Mouse (Mus musculus) kidney, embryonic 14.5 days (tissue): ENCODE measurements at regions not wholly inside any gene's neighbourhood (a gene's known extent, or its start where the extent isn't known, plus 50 kb on each side); places are given as distances from the start of the nearest gene placed in this dataset.

Source experiments
- ATAC-seq: fragments of 200-750 bp; cut with Nextera tagmentation; 2 replicates; pipeline ENCODE4 v1.8.0; 2017; ENCODE audit warnings: moderate number of reproducible peaks, mild to moderate bottlenecking, moderate TSS enrichment, moderate library complexity; ENCODE audit not compliant: low FRiP score, low TSS enrichment
- H3K27ac ChIP-seq: fragments of 300-500 bp; sonication (generic); 2 replicates; pipeline ENCODE4 v1.5.1; 2014; ENCODE audit warnings: low read depth, mild to moderate bottlenecking, low read length, moderate library complexity, mixed read lengths
- H3K27me3 ChIP-seq: fragments of 300-500 bp; sonication (generic); 2 replicates; pipeline ENCODE4 v1.6.1; 2014; ENCODE audit warnings: mild to moderate bottlenecking, low read length; ENCODE audit not compliant: control insufficient read depth, insufficient read depth
- H3K36me3 ChIP-seq: fragments of 300-500 bp; sonication (generic); 2 replicates; pipeline ENCODE4 v1.6.1; 2014; ENCODE audit warnings: low read length, mixed read lengths; ENCODE audit not compliant: control insufficient read depth, insufficient read depth
- H3K4me1 ChIP-seq: fragments of 300-500 bp; sonication (generic); 2 replicates; pipeline ENCODE4 v1.6.1; 2014; ENCODE audit warnings: low read length, mixed read lengths; ENCODE audit not compliant: control insufficient read depth, insufficient read depth
- H3K4me2 ChIP-seq: fragments of 300-500 bp; sonication (generic); replicated peaks from 2 replicates; pipeline ENCODE4 v1.6.1; 2014; ENCODE audit warnings: low read depth, mild to moderate bottlenecking, low read length
- H3K4me3 ChIP-seq: fragments of 300-500 bp; sonication (generic); 2 replicates; pipeline ENCODE4 v1.5.1; 2014; ENCODE audit warnings: mild to moderate bottlenecking, low read length
- H3K9ac ChIP-seq: fragments of 300-500 bp; sonication (generic); 2 replicates; pipeline ENCODE4 v1.6.1; 2014; ENCODE audit warnings: low read depth, mild to moderate bottlenecking, low read length, moderate library complexity
- H3K9me3 ChIP-seq: fragments of 300-500 bp; sonication (generic); 2 replicates; pipeline ENCODE4 v1.6.1; 2016; ENCODE audit warnings: low read length; ENCODE audit not compliant: control insufficient read depth
- WGBS: fragments of 180-500 bp; shearing (Covaris S2); extraction: QIAGEN DNeasy Blood & Tissue Kit; methylation state at CpG from one replicate; pipeline ENCODE4 v1.1.7; 2014; 5-methylcytosine and 5-hydroxymethylcytosine counted together

GRCm38 (mm10) chr7:124573666-124574065, 591.0 kb downstream of the Hs3st4 start:
- Histone ChIP-seq H3K9ac (no peak overlapping the region), H3K36me3 (no peaks in the 10 kb centered on the region), H3K9me3 (no peaks in the 10 kb centered on the region), H3K27me3 (no peaks in the 10 kb centered on the region), H3K4me1 (no peaks in the 10 kb centered on the region), H3K4me3 (no peak overlapping the region), H3K4me2 (no peak overlapping the region), H3K27ac (no peak overlapping the region)
- ATAC-seq = no peak
- 55% methylated on average over 5 of the region's 5 CpGs for WGBS

GRCm38 (mm10) chr7:124581342-124581741, 598.7 kb downstream of the Hs3st4 start:
- H3K9me3 ChIP-seq = no peaks in the 10 kb centered on the region
- no peaks in the 10 kb centered on the region for H3K36me3 ChIP-seq
- H3K27me3 ChIP-seq = no peaks in the 10 kb centered on the region
- H3K9ac ChIP-seq = no peak overlapping the region
- H3K4me3 ChIP-seq = no peak overlapping the region
- no peaks in the 10 kb centered on the region for H3K4me1 ChIP-seq
- no peak for ATAC-seq
- WGBS = 75% methylated on average over 2 of the region's 2 CpGs
- H3K27ac ChIP-seq = no peak overlapping the region
- no peak overlapping the region for H3K4me2 ChIP-seq

DNA sequence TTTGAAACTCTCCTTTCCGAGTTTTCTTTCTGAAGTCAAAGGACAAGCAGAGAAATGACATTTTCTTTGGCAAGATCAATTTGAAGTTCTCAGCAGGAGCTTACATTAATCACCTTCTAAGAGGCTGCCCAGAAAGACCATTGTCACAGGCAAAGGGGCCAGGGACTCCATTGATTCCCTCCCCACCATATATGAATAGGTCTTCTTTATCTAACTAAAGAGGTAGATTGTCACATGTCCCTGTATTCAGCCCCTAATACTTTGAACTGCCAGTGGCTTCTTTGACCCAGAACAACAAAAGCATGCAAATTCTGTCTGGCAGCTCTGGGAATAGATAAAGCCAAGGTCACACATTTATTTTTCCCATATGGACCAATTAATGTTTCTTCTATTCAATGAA, 602.6 kb downstream of the Hs3st4 start:
- 70% methylated on average over 1 of the region's 1 CpGs for WGBS
- H3K9me3 ChIP-seq = no peaks in the 10 kb centered on the region

GRCm38 (mm10) chr7:124591369-124591768, 608.7 kb downstream of the Hs3st4 start:
- H3K36me3 ChIP-seq = no peaks in the 10 kb centered on the region
- H3K4me2 ChIP-seq = no peak overlapping the region
- H3K27ac ChIP-seq = no peak overlapping the region
- no peak for ATAC-seq
- no peaks in the 10 kb centered on the region for H3K4me1 ChIP-seq
- H3K27me3 ChIP-seq = no peaks in the 10 kb centered on the region
- no peak overlapping the region for H3K4me3 ChIP-seq
- H3K9ac ChIP-seq = no peak overlapping the region
- H3K9me3 ChIP-seq = no peaks in the 10 kb centered on the region; the same call in 1 of the 2 replicates

More for the DNA sequence above, 602.6 kb downstream of the Hs3st4 start:
- H3K27ac ChIP-seq = no peak overlapping the region
- no peaks in the 10 kb centered on the region for H3K27me3 ChIP-seq
- H3K9ac ChIP-seq = no peak overlapping the region
- no peak overlapping the region for H3K4me3 ChIP-seq
- no peak overlapping the region for H3K4me2 ChIP-seq
- ATAC-seq = no peak
- no peaks in the 10 kb centered on the region for H3K4me1 ChIP-seq
- no peaks in the 10 kb centered on the region for H3K36me3 ChIP-seq

- Histone ChIP-seq H3K4me2 (no peak overlapping the region), H3K27ac (no peak overlapping the region), H3K36me3 (no peaks in the 10 kb centered on the region), H3K4me3 (no peak overlapping the region), H3K27me3 (no peaks in the 10 kb centered on the region), H3K9me3 (no peaks in the 10 kb centered on the region; the same call in 1 of the 2 replicates), H3K4me1 (no peaks in the 10 kb centered on the region), H3K9ac (no peak overlapping the region)
- ATAC-seq = peak; percentile 73; the same call in 1 of the 2 replicates
Observed at GRCm38 (mm10) chr7:124593462-124593861, 610.8 kb downstream of the Hs3st4 start.

DNA sequence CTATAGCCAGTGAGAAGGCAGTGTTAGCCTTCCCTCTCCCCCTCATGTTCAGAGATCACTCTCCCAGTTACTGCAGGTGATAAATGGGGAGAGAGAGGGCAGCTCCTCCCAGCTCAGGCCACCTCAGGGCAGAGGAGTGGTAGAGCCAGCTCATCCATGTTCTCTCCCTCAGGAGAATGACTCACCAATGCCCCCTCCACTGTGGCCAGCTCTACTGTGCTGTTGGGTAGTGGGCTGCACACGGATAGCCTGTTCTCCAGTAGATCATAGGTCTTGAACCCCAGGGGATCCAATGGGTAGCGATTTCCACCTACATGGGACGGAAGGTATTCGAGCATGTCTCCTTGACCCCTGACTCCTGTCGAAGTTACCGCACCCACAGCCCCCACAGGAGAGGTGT, 618.1 kb downstream of the Hs3st4 start:
- H3K9ac ChIP-seq = no peak overlapping the region
- no peak overlapping the region for H3K27ac ChIP-seq
- ATAC-seq = no peak
- no peak overlapping the region for H3K4me2 ChIP-seq
- no peaks in the 10 kb centered on the region for H3K4me1 ChIP-seq
- WGBS = 91% methylated on average over 6 of the region's 6 CpGs
- H3K9me3 ChIP-seq = no peaks in the 10 kb centered on the region
- no peak overlapping the region for H3K4me3 ChIP-seq
- H3K27me3 ChIP-seq = no peaks in the 10 kb centered on the region
- H3K36me3 ChIP-seq = no peaks in the 10 kb centered on the region

DNA sequence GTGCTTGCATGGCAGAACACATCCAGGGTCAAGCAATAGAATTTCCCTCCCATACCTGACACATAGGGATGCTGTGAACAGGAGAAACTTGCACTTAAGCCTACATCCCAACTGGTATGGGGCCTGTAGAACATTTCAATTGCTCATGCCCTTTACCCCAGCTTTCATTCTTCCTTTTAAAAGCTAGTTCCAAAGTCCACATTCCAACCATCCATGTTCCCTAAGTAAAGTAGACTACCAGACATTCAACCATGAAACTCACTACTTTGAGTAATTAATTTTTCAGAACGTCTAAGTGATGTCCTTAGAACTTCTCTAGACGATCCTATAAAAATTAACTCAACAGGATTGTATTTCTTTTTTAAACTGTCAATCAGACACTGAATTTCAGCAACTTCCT, 621.9 kb downstream of the Hs3st4 start:
- Histone ChIP-seq H3K4me1 (no peaks in the 10 kb centered on the region), H3K4me3 (no peak overlapping the region), H3K9me3 (no peaks in the 10 kb centered on the region), H3K4me2 (no peak overlapping the region), H3K36me3 (no peaks in the 10 kb centered on the region), H3K27me3 (no peaks in the 10 kb centered on the region), H3K27ac (no peak overlapping the region), H3K9ac (no peak overlapping the region)
- no peak for ATAC-seq
- 61% methylated on average over 2 of the region's 2 CpGs for WGBS

- Histone ChIP-seq H3K27ac (no peak overlapping the region), H3K4me2 (no peak overlapping the region), H3K9me3 (no peaks in the 10 kb centered on the region), H3K4me1 (no peaks in the 10 kb centered on the region), H3K27me3 (no peaks in the 10 kb centered on the region), H3K36me3 (no peaks in the 10 kb centered on the region), H3K4me3 (no peak overlapping the region), H3K9ac (no peak overlapping the region)
- ATAC-seq = no peak
- 68% methylated on average over 1 of the region's 1 CpGs for WGBS
Observed at GRCm38 (mm10) chr7:124605978-124606377, 623.3 kb downstream of the Hs3st4 start.

- Histone ChIP-seq H3K27ac (no peak overlapping the region), H3K36me3 (no peaks in the 10 kb centered on the region), H3K9ac (no peak overlapping the region), H3K4me3 (no peak overlapping the region), H3K9me3 (no peaks in the 10 kb centered on the region), H3K4me1 (no peaks in the 10 kb centered on the region), H3K4me2 (no peak overlapping the region), H3K27me3 (no peaks in the 10 kb centered on the region)
- no peak for ATAC-seq
Observed at GRCm38 (mm10) chr7:124607061-124607460, 624.4 kb downstream of the Hs3st4 start.

DNA sequence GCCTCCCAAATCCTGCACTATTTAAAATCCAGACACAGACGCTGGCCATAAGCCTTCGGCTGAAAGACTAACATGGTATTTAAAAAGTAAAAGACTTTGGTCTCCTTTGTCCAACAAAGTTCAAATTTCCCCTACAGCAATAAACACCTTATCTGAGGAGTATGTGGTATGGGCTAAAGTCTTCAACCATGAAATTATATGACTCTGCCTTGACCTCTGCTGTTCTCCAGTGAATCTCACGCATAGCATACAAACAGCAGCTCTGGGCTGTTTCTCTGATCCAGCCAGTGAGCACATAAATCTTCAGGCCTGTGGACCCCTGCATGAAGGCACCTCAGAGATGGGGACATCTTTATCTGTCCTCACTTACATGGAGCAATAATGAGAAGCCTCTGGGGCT, 627.8 kb downstream of the Hs3st4 start:
- H3K36me3 ChIP-seq = no peaks in the 10 kb centered on the region
- no peak overlapping the region for H3K9ac ChIP-seq
- ATAC-seq = no peak
- no peak overlapping the region for H3K27ac ChIP-seq
- WGBS = 40% methylated on average over 3 of the region's 3 CpGs
- H3K4me3 ChIP-seq = no peak overlapping the region
- no peaks in the 10 kb centered on the region for H3K4me1 ChIP-seq
- H3K27me3 ChIP-seq = no peaks in the 10 kb centered on the region
- H3K9me3 ChIP-seq = no peaks in the 10 kb centered on the region
- H3K4me2 ChIP-seq = no peak overlapping the region
